In genomic region chr4:140220326-140221093, GRCm38 (mm10) we compare ENCODE assay signal across 13 mouse cellular contexts. TPM values are rescaled to one million over a fixed set of nuclear protein-coding genes. Genes with fewer than 3 reads are reported as not detected.
DNase-seq lines count a peak whose midpoint lies in the region; ATAC-seq lines count a peak whose summit lies in the region.
"Had no signal": no experiment of that assay in that cellular context is flagged by ENCODE, and none has a peak within 500 bp of the region (broad histone marks: within the 10 kb centered on the region; RNA-seq: fewer than 3 reads in every experiment).

No protein-coding gene starts in this region.

- ATAC-seq in kidney, embryonic 14.5 days (ENCODE audit: low FRiP score, low TSS enrichment): no peak
- no peak for ATAC-seq in hindbrain, embryonic 16.5 days
- no peak for ATAC-seq in midbrain, embryonic 15.5 days (replicated peaks)

- peaks cover 7% of the 10 kb centered on the region for H3K27me3 ChIP-seq in kidney, embryonic 14.5 days (ENCODE audit: control insufficient read depth, insufficient read depth, low read length)
- H3K27me3 ChIP-seq in hindbrain, embryonic 16.5 days (replicated peaks; ENCODE audit: control insufficient read depth, insufficient read depth, low read length): no peaks in the 10 kb centered on the region
- H3K27me3 ChIP-seq in midbrain, embryonic 15.5 days (replicated peaks): no peaks in the 10 kb centered on the region

- no peak overlapping the region for H3K4me2 ChIP-seq in kidney, embryonic 14.5 days (replicated peaks; ENCODE audit: low read depth, low read length)
- no peak overlapping the region for H3K4me2 ChIP-seq in hindbrain, embryonic 16.5 days (ENCODE audit: low read length)
- H3K4me2 ChIP-seq in midbrain, embryonic 15.5 days: no peak overlapping the region
- H3K4me2 ChIP-seq: liver, embryonic 13.5 days; stomach, embryonic 15.5 days had no signal

- no peaks in the 10 kb centered on the region for H3K9me3 ChIP-seq in kidney, embryonic 14.5 days (ENCODE audit: control insufficient read depth, low read length)
- no peaks in the 10 kb centered on the region for H3K9me3 ChIP-seq in hindbrain, embryonic 16.5 days (ENCODE audit: control insufficient read depth, low read length)
- no peaks in the 10 kb centered on the region for H3K9me3 ChIP-seq in midbrain, embryonic 15.5 days
- H3K9me3 ChIP-seq: liver, embryonic 13.5 days; stomach, embryonic 15.5 days had no signal

- peaks cover 11% of the 10 kb centered on the region; the same call in 1 of the 2 replicates for H3K4me1 ChIP-seq in kidney, embryonic 14.5 days (ENCODE audit: control insufficient read depth, insufficient read depth, low read length)
- H3K4me1 ChIP-seq in hindbrain, embryonic 16.5 days (ENCODE audit: control insufficient read depth, insufficient read depth, low read depth, low read length): peaks cover 41% of the 10 kb centered on the region
- H3K4me1 ChIP-seq in midbrain, embryonic 15.5 days: peaks cover 68% of the 10 kb centered on the region
- H3K4me1 ChIP-seq: liver, embryonic 13.5 days; stomach, embryonic 15.5 days had no signal

- 22% methylated on average over 22 of the region's 22 CpGs for WGBS in kidney, embryonic 14.5 days
- WGBS in hindbrain, embryonic 16.5 days: 33% methylated on average over 22 of the region's 22 CpGs
- WGBS in midbrain, embryonic 15.5 days: 32% methylated on average over 22 of the region's 22 CpGs

- H3K27ac ChIP-seq in kidney, embryonic 14.5 days (ENCODE audit: low read depth, low read length): no peak overlapping the region
- no peak overlapping the region for H3K27ac ChIP-seq in hindbrain, embryonic 16.5 days (ENCODE audit: low read depth, low read length)
- peak overlapping the region; percentile 7 for H3K27ac ChIP-seq in midbrain, embryonic 15.5 days
- H3K27ac ChIP-seq: liver, embryonic 13.5 days; stomach, embryonic 15.5 days had no signal

- peak; percentile 28 for DNase-seq in kidney, adult 11 months
- DNase-seq in adrenal gland, postnatal 25 days: peak; percentile 73
- no peak for DNase-seq in embryo, embryonic 11 days
- DNase-seq in left cerebral cortex, adult 11 months (ENCODE audit: low spot score): no peak
- no peak for DNase-seq in right cerebral cortex, adult 18-20 months
- DNase-seq: gastrocnemius, postnatal 14 days; liver, embryonic 13.5 days had no signal

- H3K36me3 ChIP-seq in kidney, embryonic 14.5 days (ENCODE audit: control insufficient read depth, insufficient read depth, low read length): no peaks in the 10 kb centered on the region
- H3K36me3 ChIP-seq in hindbrain, embryonic 16.5 days (ENCODE audit: control insufficient read depth, insufficient read depth, low read length): no peaks in the 10 kb centered on the region
- H3K36me3 ChIP-seq in midbrain, embryonic 15.5 days (replicated peaks): no peaks in the 10 kb centered on the region
- H3K36me3 ChIP-seq: liver, embryonic 13.5 days; stomach, embryonic 15.5 days had no signal

- H3K9ac ChIP-seq in kidney, embryonic 14.5 days (ENCODE audit: low read depth, low read length): no peak overlapping the region
- peak overlapping the region; percentile 28; the same call in 1 of the 2 replicates for H3K9ac ChIP-seq in hindbrain, embryonic 16.5 days (ENCODE audit: low read depth, low read length)
- no peak overlapping the region for H3K9ac ChIP-seq in midbrain, embryonic 15.5 days
- H3K9ac ChIP-seq: liver, embryonic 13.5 days; stomach, embryonic 15.5 days had no signal

- H3K4me3 ChIP-seq in kidney, embryonic 14.5 days (ENCODE audit: low read length): no peak overlapping the region
- H3K4me3 ChIP-seq in hindbrain, embryonic 16.5 days (ENCODE audit: low read length): no peak overlapping the region
- H3K4me3 ChIP-seq in midbrain, embryonic 15.5 days: no peak overlapping the region
- H3K4me3 ChIP-seq: liver, embryonic 13.5 days; stomach, embryonic 15.5 days had no signal

RNA-seq across cellular contexts. Expression of gene Igsf21, which starts 26.1 kb away (rescaled TPM):
- polyA plus RNA-seq in kidney, embryonic 14.5 days (2014; fragmentation: Nextera tagmentation; extraction: Ambion mirVana): 0.41 and 0.91 TPM in 2 replicates
- total RNA-seq in adrenal gland, postnatal 25 days (2021): 1.9 and 3.2 TPM in 2 replicates
- 102 and 109 TPM in 2 replicates for polyA plus RNA-seq in hindbrain, embryonic 16.5 days (2015; fragmentation: Nextera tagmentation; extraction: Ambion mirVana)
- 93.1 and 96.3 TPM in 2 replicates for polyA plus RNA-seq in midbrain, embryonic 15.5 days (2015; fragmentation: Nextera tagmentation; extraction: Ambion mirVana)
- total RNA-seq: common myeloid progenitor, adult 5-6 weeks; MEL had no signal

Comparison
In these comparisons a context has a peak if more than half of its experiments do, and no peak if none do; other contexts are left out.
1. DNase-seq: peak in kidney, adult 11 months (single experiment) and adrenal gland, postnatal 25 days (single experiment); none in embryo, embryonic 11 days (single experiment), left cerebral cortex, adult 11 months (single experiment) and right cerebral cortex, adult 18-20 months (single experiment).
2. RNA of gene Igsf21, which starts 26.1 kb away (polyA plus RNA-seq): 102 to 109 TPM in hindbrain, embryonic 16.5 days and 93.1 to 96.3 TPM in midbrain, embryonic 15.5 days; 0.41 to 0.91 TPM in kidney, embryonic 14.5 days; every median in the first group is over 10 times any median in the second.